Mouse (Mus musculus): ENCODE measurements at regions not wholly inside any gene's neighbourhood (a gene's known extent, or its start where the extent isn't known, plus 50 kb on each side); places are given as distances from the start of the nearest gene placed in this dataset.

DNA sequence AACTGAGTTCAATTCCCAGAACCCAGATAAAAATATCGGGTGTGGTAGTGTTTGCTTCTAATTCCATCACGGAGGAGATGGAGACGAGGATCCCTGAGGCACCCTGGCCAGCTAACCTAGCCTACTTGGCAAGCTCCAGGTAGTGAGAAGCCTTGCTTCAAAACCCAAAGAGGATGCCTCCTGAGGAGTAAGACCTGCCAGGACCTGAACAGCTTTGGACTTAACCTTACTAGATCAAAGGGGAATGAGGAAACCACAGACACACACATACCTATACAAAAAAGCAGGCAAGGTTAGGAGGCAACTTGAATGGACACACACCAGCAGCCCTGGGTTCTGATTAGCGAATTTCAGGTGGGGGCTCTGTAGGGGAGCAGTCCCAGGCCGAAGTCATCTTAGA lies 84.0 kb upstream of the Arid1b start:
- Histone ChIP-seq H3K4me1 (peaks cover 10% of the 10 kb centered on the region; the same call in 1 of the 2 replicates), H3K27me3 (no peaks in the 10 kb centered on the region), H3K27ac (no peak overlapping the region), H3K9ac (no peak overlapping the region), H3K36me3 (no peaks in the 10 kb centered on the region), H3K4me3 (no peak overlapping the region), H3K4me2 (replicated peaks) (no peak overlapping the region), H3K9me3 (no peaks in the 10 kb centered on the region)
- ATAC-seq (ENCODE audit: low FRiP score, low read depth), result no peak
- 82% methylated on average over 5 of the region's 5 CpGs for WGBS

GRCm38 (mm10) chr17:4913001-4913400 lies 81.1 kb upstream of the Arid1b start:
- no peak for ATAC-seq (ENCODE audit: low FRiP score, low read depth)
- no peaks in the 10 kb centered on the region for H3K36me3 ChIP-seq
- WGBS, result 78% methylated on average over 4 of the region's 4 CpGs

GRCm38 (mm10) chr17:4919866-4920495 lies 74.2 kb upstream of the Arid1b start:
- no peak overlapping the region for H3K27ac ChIP-seq
- no peaks in the 10 kb centered on the region for H3K9me3 ChIP-seq
- no peaks in the 10 kb centered on the region for H3K4me1 ChIP-seq
- H3K9ac ChIP-seq, result no peak overlapping the region
- WGBS, result 71% methylated on average over 6 of the region's 6 CpGs
- no peak overlapping the region for H3K4me2 ChIP-seq (replicated peaks)
- H3K36me3 ChIP-seq, result no peaks in the 10 kb centered on the region
- H3K27me3 ChIP-seq, result no peaks in the 10 kb centered on the region
- no peak for ATAC-seq (ENCODE audit: low FRiP score, low read depth)
- H3K4me3 ChIP-seq, result no peak overlapping the region

More at GRCm38 (mm10) chr17:4913001-4913400, 81.1 kb upstream of the Arid1b start:
- H3K9me3 ChIP-seq, result no peaks in the 10 kb centered on the region
- no peak overlapping the region for H3K9ac ChIP-seq
- H3K27ac ChIP-seq, result no peak overlapping the region
- no peak overlapping the region for H3K4me2 ChIP-seq (replicated peaks)
- H3K27me3 ChIP-seq, result no peaks in the 10 kb centered on the region
- 0 out of 2 replicates have a peak, but pooled peaks cover 7% of the 10 kb centered on the region for H3K4me1 ChIP-seq
- no peak overlapping the region for H3K4me3 ChIP-seq

DNA sequence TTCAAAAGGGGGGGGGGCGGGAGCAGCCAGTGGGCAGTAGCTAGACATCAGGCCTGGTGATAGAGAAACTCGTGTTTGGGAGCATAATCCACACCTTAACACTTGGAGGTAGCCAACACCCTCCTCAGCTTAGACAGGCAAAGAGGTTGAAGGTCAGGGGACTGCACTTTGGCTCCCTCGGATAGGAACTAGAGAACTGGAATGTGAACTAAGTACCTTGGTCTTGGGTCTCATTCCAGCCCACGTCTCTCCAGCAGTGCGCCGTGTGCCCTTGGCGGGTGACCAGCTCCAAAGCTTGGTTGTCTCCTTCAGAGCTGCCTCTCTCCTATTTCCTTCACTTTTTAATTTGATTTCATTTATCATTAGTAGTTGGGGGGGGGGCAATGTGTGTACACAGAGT lies 73.0 kb upstream of the Arid1b start:
- WGBS, result 75% methylated on average over 7 of the region's 7 CpGs
- ATAC-seq (ENCODE audit: low FRiP score, low read depth), result no peak

DNA sequence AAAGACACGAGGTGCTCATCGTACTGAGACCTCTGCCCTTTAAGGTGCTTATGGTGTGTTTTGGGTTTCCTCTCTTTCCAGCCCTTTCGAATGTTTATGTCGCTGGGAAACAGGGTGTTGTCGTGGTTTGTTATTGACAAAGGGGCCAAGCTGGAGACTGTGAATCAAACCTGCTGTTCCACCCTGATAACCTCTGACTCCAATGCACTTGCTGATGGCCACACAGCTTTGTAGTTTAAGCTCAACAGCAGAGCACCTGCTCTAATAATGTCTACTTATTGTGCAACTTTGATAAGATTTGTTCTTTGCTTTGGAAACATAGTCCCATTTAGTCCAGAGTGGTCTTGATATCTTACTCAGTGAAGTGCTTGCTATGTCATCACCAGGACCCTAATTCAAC lies 65.5 kb upstream of the Arid1b start:
- no peaks in the 10 kb centered on the region for H3K9me3 ChIP-seq
- H3K4me3 ChIP-seq, result no peak overlapping the region
- H3K4me2 ChIP-seq (replicated peaks), result no peak overlapping the region
- H3K36me3 ChIP-seq, result no peaks in the 10 kb centered on the region
- no peak overlapping the region for H3K9ac ChIP-seq
- no peak overlapping the region for H3K27ac ChIP-seq
- WGBS, result 76% methylated on average over 5 of the region's 5 CpGs
- ATAC-seq (ENCODE audit: low FRiP score, low read depth), result no peak
- no peaks in the 10 kb centered on the region for H3K4me1 ChIP-seq
- no peaks in the 10 kb centered on the region for H3K27me3 ChIP-seq

More for the DNA sequence above, 73.0 kb upstream of the Arid1b start:
- Histone ChIP-seq H3K27me3 (no peaks in the 10 kb centered on the region), H3K9ac (no peak overlapping the region), H3K9me3 (no peaks in the 10 kb centered on the region), H3K4me1 (no peaks in the 10 kb centered on the region), H3K36me3 (no peaks in the 10 kb centered on the region), H3K4me2 (replicated peaks) (no peak overlapping the region), H3K4me3 (no peak overlapping the region), H3K27ac (no peak overlapping the region)

- H3K4me2 ChIP-seq (replicated peaks), result no peak overlapping the region
- H3K4me1 ChIP-seq, result no peaks in the 10 kb centered on the region
- no peak overlapping the region for H3K4me3 ChIP-seq
- H3K36me3 ChIP-seq, result no peaks in the 10 kb centered on the region
- H3K9me3 ChIP-seq, result no peaks in the 10 kb centered on the region
- 88% methylated on average over 5 of the region's 5 CpGs for WGBS
- no peaks in the 10 kb centered on the region for H3K27me3 ChIP-seq
- no peak overlapping the region for H3K9ac ChIP-seq
- H3K27ac ChIP-seq, result no peak overlapping the region
- ATAC-seq (ENCODE audit: low FRiP score, low read depth), result no peak
These were observed 58.9 kb upstream of the Arid1b start for GRCm38 (mm10) chr17:4935268-4935667.

- Histone ChIP-seq H3K4me2 (replicated peaks) (no peak overlapping the region), H3K36me3 (no peaks in the 10 kb centered on the region), H3K27ac (no peak overlapping the region), H3K4me3 (no peak overlapping the region), H3K27me3 (no peaks in the 10 kb centered on the region), H3K9ac (no peak overlapping the region), H3K9me3 (no peaks in the 10 kb centered on the region), H3K4me1 (peaks cover 5% of the 10 kb centered on the region)
- WGBS, result 67% methylated on average over 9 of the region's 9 CpGs
- no peak for ATAC-seq (ENCODE audit: low FRiP score, low read depth)
These were observed 53.5 kb upstream of the Arid1b start for GRCm38 (mm10) chr17:4940589-4940988.

- Histone ChIP-seq H3K36me3 (no peaks in the 10 kb centered on the region), H3K27me3 (no peaks in the 10 kb centered on the region), H3K4me1 (peaks cover 11% of the 10 kb centered on the region), H3K9ac (no peak overlapping the region), H3K4me2 (replicated peaks) (no peak overlapping the region), H3K4me3 (no peak overlapping the region), H3K27ac (no peak overlapping the region), H3K9me3 (no peaks in the 10 kb centered on the region)
- ATAC-seq (ENCODE audit: low FRiP score, low read depth), result no peak
- WGBS, result 68% methylated on average over 4 of the region's 4 CpGs
These were observed 52.8 kb upstream of the Arid1b start for GRCm38 (mm10) chr17:4941286-4941800.

DNA sequence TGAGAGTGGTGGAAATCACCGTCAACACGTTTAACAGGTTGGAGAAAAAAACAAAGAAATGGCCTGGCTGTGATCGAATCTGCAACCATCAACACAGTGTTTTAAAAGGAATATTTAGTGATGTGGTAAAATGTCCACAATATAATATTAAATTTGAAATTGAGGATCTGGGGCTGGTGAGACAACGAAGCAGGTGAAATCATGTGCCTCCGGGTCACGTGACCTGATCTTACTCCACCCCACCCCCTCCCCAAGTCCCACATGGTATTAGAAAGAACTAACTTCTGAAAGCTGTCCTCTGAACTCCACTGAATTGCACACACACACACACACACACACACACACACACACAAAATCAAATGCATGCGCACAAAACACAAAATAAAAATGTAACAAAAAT lies 51.3 kb upstream of the Arid1b start:
- H3K27me3 ChIP-seq, result no peaks in the 10 kb centered on the region
- no peak for ATAC-seq (ENCODE audit: low FRiP score, low read depth)
- H3K36me3 ChIP-seq, result no peaks in the 10 kb centered on the region
- H3K9me3 ChIP-seq, result no peaks in the 10 kb centered on the region
- no peak overlapping the region for H3K27ac ChIP-seq
- H3K9ac ChIP-seq, result no peak overlapping the region
- 88% methylated on average over 7 of the region's 7 CpGs for WGBS
- H3K4me1 ChIP-seq, result peaks cover 24% of the 10 kb centered on the region
- H3K4me3 ChIP-seq, result no peak overlapping the region
- H3K4me2 ChIP-seq (replicated peaks), result no peak overlapping the region

All from limb, embryonic 13.5 days (tissue).